Mouse (Mus musculus) stomach, embryonic 15.5 days (tissue): ENCODE results near the gene Fsd1l. TPM values are rescaled to one million over a fixed set of nuclear protein-coding genes. Genes with fewer than 3 reads are reported as not detected.
A peak's percentile ranks its signal among the peaks of the same experiment; 100 is the strongest.

Experiments
- ATAC-seq: fragments of 200-750 bp; cut with Nextera tagmentation; 2 replicates; pipeline ENCODE4 v1.8.0; 2017; ENCODE audit warnings: low read depth, moderate number of reproducible peaks, moderate TSS enrichment; ENCODE audit not compliant: insufficient read depth, low FRiP score
- H3K27ac ChIP-seq: fragments of 300-500 bp; sonication (generic); 2 replicates; pipeline ENCODE4 v1.5.1; 2015; ENCODE audit warnings: mild to moderate bottlenecking, inconsistent platforms
- H3K27me3 ChIP-seq: fragments of 300-500 bp; sonication (generic); replicated peaks from 2 replicates; pipeline ENCODE4 v1.6.1; 2015; ENCODE audit warnings: inconsistent platforms
- H3K36me3 ChIP-seq: fragments of 300-500 bp; sonication (generic); 2 replicates; pipeline ENCODE4 v1.6.1; 2015; ENCODE audit warnings: inconsistent platforms
- H3K4me1 ChIP-seq: fragments of 300-500 bp; sonication (generic); 2 replicates; pipeline ENCODE4 v1.6.1; 2015; ENCODE audit warnings: inconsistent platforms
- H3K4me2 ChIP-seq: fragments of 300-500 bp; sonication (generic); 2 replicates; pipeline ENCODE4 v1.6.1; 2015; ENCODE audit warnings: mild to moderate bottlenecking, inconsistent platforms
- H3K4me3 ChIP-seq: fragments of 300-500 bp; sonication (generic); replicated peaks from 2 replicates; pipeline ENCODE4 v1.5.1; 2015; ENCODE audit warnings: inconsistent platforms
- H3K9ac ChIP-seq: fragments of 300-500 bp; sonication (generic); 2 replicates; pipeline ENCODE4 v1.6.1; 2015; ENCODE audit warnings: inconsistent platforms
- H3K9me3 ChIP-seq: fragments of 300-500 bp; sonication (generic); 2 replicates; pipeline ENCODE4 v1.6.1; 2016; ENCODE audit warnings: inconsistent platforms
- WGBS: fragments of 180-500 bp; shearing (Covaris S2); methylation state at CpG from one replicate; pipeline ENCODE4 v1.1.7; 2015; 5-methylcytosine and 5-hydroxymethylcytosine counted together
- polyA plus RNA-seq: library from polyadenylated mRNA; unstranded; fragments of >200 nt; fragmentation: Nextera tagmentation; extraction: Ambion mirVana; gene quantifications from 2 replicates; pipeline ENCODE4 v1.2.1, GENCODE M21; 2015

Fsd1l gene
- polyA plus RNA-seq = 11.0 and 11.7 TPM in 2 replicates

DNA sequence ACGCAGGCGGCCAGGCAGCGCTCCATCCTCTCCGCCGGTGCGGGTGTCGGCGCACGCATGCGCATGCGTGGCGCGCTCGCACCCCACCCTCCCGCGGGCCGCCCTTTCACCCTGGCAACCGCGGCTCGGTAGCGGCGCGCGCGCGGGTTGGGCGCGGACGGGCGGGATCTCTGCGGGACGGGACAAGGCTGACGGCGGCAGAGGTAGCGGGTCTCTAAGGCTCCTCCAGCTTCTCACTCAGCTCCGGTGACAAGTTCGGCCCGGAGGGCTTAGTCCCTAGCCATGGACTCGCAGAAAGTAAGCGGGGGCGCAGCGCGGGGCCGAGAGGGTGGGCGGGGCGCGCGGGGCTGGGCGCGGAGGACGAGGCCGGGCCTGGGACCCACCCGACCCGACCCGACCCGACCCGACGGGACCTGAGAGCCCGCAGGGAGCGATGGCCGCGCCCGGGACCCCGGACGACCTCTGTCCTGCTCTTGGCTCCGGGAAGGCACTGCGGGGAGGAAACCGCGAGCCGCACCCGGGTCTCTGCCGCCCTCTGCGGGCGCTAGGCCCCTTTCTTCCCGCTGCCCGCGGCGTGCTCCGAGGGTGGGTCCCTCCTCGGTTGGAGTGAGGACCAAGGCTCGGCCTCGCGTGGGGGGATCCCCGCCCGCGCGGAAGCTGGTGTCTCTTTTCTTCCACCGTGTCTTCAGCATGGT lies at the start of gene Fsd1l:
Fsd1l (plus strand) TSS at position 156 of the 695 bp plus-strand sequence.
- Histone ChIP-seq H3K9ac (peak within 1 kb of the TSS; percentile 60), H3K27ac (peak within 1 kb of the TSS; percentile 59), H3K9me3 (no peaks in the 10 kb centered on the region), H3K36me3 (no peaks in the 10 kb centered on the region), H3K4me3 (peak within 1 kb of the TSS; percentile 74), H3K4me1 (0 out of 2 replicates have a peak, but pooled peaks cover 2% of the 10 kb centered on the region), H3K4me2 (peak within 1 kb of the TSS; percentile 78), H3K27me3 (no peaks in the 10 kb centered on the region)
- WGBS = under 1% methylated on average over 73 of the region's 88 CpGs
- peak; percentile 83 for ATAC-seq

DNA sequence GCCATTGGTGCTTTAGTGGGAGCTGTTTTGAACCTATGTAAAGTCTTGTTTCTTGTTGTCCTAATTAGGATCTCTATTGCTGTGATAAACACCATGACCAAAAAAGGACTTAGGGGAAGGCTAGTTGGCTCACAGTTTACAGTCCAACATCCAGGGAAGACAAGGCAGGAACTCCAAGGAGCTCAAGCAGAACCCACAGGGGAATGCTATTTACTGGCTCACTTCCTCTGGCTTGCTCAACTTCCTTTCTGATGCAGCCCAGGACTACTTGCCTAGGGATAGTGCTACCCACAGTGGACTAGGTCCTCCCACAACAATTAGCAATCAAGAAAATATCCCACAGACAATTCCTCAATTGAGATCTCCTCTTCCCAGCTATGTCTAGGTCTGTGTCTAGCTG lies 43.6 kb upstream of the Fsd1l start:
- H3K4me3 ChIP-seq = no peak overlapping the region
- no peak overlapping the region for H3K9ac ChIP-seq
- H3K4me1 ChIP-seq = no peaks in the 10 kb centered on the region
- H3K9me3 ChIP-seq = no peaks in the 10 kb centered on the region
- H3K27ac ChIP-seq = no peak overlapping the region
- no peaks in the 10 kb centered on the region for H3K36me3 ChIP-seq
- H3K4me2 ChIP-seq = no peak overlapping the region
- no peaks in the 10 kb centered on the region for H3K27me3 ChIP-seq
- ATAC-seq = no peak

DNA sequence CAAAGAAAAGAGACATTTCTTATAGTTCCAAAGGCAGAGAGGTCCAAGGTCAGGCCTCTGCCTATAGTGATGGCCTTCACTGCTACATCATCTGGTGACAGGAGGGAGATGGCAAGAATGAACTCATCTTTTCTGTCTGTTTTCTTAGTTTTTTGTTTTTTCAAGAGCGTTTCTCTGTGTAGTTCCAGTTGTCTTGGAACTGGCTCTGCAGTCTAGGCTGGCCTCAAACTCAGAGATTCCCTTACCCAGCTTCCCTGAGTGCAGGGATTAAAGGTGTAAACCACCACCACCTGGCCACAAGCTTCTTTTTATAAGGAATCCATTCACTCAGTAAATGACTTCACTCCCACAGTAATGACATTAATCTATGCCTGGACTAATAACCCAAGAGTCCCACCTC lies 42.3 kb upstream of the Fsd1l start:
- Histone ChIP-seq H3K9me3 (no peaks in the 10 kb centered on the region), H3K4me2 (no peak overlapping the region), H3K36me3 (no peaks in the 10 kb centered on the region), H3K4me3 (no peak overlapping the region), H3K27me3 (no peaks in the 10 kb centered on the region), H3K27ac (no peak overlapping the region), H3K4me1 (no peaks in the 10 kb centered on the region), H3K9ac (no peak overlapping the region)
- ATAC-seq = no peak
- 64% methylated on average over 1 of the region's 1 CpGs for WGBS

DNA sequence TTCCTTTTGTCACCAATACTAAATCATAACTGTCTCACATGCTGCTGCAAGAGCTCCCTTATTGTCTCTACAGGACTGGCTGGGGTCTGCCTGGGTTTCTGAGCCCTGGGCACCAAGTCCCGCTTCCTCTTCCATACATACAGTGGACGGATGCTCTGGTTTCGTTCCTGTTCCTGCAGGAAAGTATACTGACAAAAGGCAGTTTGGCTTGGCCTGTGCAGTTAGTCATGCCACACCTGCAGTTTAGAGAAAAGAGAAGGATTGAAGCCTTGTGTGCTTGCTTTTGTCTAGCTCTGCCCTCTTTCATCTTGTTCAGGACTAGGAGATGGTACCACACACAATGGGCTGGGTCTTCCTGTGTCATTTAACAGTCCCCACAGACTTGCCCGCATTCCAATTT lies 41.8 kb upstream of the Fsd1l start:
- no peaks in the 10 kb centered on the region for H3K4me1 ChIP-seq
- H3K4me3 ChIP-seq = no peak overlapping the region
- H3K27me3 ChIP-seq = no peaks in the 10 kb centered on the region
- no peak overlapping the region for H3K27ac ChIP-seq
- no peaks in the 10 kb centered on the region for H3K36me3 ChIP-seq
- WGBS = 78% methylated on average over 4 of the region's 4 CpGs
- H3K4me2 ChIP-seq = no peak overlapping the region
- no peaks in the 10 kb centered on the region for H3K9me3 ChIP-seq
- ATAC-seq = no peak
- H3K9ac ChIP-seq = no peak overlapping the region

DNA sequence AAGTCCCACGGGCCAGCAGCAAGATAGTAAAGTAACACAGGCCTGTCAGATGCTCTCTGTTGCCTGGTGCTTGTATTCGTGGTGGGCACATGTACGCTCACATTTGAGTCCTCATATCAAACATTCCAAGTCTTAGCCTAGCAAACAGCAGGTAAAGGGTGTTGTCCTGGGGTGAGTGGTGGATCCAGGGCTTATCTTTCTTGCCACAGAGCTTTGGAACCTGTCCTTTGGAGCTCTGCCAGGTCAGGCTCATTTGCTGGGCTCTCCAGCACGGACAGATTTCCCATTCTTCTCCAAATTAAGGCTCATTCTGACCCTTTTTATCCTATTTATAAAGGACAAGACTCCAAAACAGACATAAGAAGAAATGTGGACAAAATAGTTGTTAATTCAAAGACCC lies 41.1 kb upstream of the Fsd1l start:
- ATAC-seq = no peak
- H3K4me3 ChIP-seq = no peak overlapping the region
- no peaks in the 10 kb centered on the region for H3K4me1 ChIP-seq
- H3K27me3 ChIP-seq = no peaks in the 10 kb centered on the region
- H3K4me2 ChIP-seq = no peak overlapping the region
- no peak overlapping the region for H3K27ac ChIP-seq
- H3K36me3 ChIP-seq = no peaks in the 10 kb centered on the region
- H3K9ac ChIP-seq = no peak overlapping the region
- WGBS = 57% methylated on average over 4 of the region's 4 CpGs
- H3K9me3 ChIP-seq = no peaks in the 10 kb centered on the region

DNA sequence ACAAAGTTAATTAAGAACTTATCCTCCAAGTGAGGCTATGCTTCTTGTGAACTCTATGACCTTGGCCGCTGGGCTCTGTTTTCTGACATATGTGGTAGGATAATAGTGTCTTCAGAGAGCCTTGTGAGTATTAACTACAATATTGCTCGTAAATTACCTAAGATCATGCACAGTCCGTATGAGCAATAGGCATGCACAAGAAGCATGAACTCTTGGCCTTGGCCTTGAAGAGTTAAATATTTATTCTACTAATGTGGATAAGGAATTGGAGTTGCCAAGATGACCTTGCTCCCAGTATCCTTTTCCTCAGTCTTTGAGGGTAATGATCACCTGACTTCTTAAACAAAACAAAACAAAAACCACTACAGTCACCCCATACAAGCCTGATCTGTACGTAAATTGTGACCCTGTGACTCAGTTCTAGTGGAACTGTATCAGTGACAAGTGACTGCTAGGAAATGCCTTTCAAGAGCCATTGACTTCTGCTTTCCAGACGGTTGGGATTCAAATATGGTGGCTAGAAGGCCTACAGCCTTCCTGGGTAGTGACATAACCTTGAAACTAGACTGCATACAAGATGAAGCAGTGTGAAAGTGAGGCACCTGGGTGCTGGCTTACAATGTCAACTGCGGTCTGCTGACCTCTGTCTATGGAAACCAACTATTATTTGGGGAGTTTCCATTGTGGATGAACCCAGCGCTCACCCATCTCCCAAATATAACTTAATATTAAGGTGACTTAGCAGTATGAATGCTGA lies 40.4 kb upstream of the Fsd1l start:
- Histone ChIP-seq H3K27me3 (no peaks in the 10 kb centered on the region), H3K27ac (no peak overlapping the region), H3K9ac (no peak overlapping the region), H3K4me3 (no peak overlapping the region), H3K9me3 (no peaks in the 10 kb centered on the region), H3K36me3 (no peaks in the 10 kb centered on the region), H3K4me2 (no peak overlapping the region), H3K4me1 (no peaks in the 10 kb centered on the region)
- ATAC-seq = no peak
- WGBS = 75% methylated on average over 7 of the region's 7 CpGs

DNA sequence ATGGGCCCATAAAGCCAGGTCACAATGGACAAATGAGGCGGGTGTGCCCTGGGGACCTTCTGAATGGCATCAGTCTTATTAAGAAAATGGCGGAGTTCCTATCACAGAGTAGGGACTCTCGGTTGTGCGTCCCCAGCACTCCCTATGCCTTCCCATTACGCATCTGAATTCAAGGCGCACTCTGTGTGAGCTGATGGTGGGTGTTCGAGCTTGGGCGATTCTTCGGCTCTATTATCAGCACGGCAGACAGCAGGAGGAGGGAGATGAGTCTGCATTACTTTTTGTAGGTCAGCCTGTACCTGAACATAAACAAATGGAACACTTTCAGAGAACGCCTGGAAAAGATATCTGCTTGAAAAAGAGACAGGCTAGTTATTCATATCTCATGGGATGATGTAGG lies 39.7 kb upstream of the Fsd1l start:
- H3K4me3 ChIP-seq = no peak overlapping the region

DNA sequence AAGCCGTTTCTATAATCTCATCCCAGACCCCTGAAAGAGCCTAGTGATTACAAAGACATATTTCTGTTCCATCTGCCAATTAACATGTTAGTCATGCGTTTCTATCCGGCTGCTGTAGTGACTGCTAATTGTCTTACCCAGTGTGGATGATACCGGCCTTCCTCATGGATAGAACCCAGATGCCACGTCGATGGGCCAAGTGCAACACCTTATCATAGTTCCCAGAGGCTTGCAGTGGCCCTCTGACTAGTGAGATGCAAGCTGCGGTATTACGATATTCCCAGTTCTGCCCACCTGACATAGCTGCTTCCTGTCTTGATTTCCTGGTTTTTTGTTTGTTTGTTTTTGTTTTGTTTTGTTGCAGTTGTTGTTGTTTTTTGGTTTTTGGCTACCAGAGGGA lies 39.3 kb upstream of the Fsd1l start:
- WGBS = 73% methylated on average over 8 of the region's 8 CpGs
- no peaks in the 10 kb centered on the region for H3K27me3 ChIP-seq
- ATAC-seq = no peak
- H3K4me3 ChIP-seq = no peak overlapping the region
- peak overlapping the region; percentile 17; the same call in 1 of the 2 replicates for H3K27ac ChIP-seq
- no peaks in the 10 kb centered on the region for H3K4me1 ChIP-seq
- no peaks in the 10 kb centered on the region for H3K9me3 ChIP-seq
- no peak overlapping the region for H3K4me2 ChIP-seq
- H3K36me3 ChIP-seq = no peaks in the 10 kb centered on the region
- no peak overlapping the region for H3K9ac ChIP-seq

More for the DNA sequence above, 39.7 kb upstream of the Fsd1l start:
- no peak overlapping the region for H3K4me2 ChIP-seq
- H3K9me3 ChIP-seq = no peaks in the 10 kb centered on the region
- H3K4me1 ChIP-seq = no peaks in the 10 kb centered on the region
- H3K27me3 ChIP-seq = no peaks in the 10 kb centered on the region
- no peak overlapping the region for H3K9ac ChIP-seq
- H3K36me3 ChIP-seq = no peaks in the 10 kb centered on the region
- whole genome bisulfite sequencing = 86% methylated on average over 11 of the region's 11 CpGs
- peak overlapping the region; percentile 17; the same call in 1 of the 2 replicates for H3K27ac ChIP-seq
- no peak for ATAC-seq

DNA sequence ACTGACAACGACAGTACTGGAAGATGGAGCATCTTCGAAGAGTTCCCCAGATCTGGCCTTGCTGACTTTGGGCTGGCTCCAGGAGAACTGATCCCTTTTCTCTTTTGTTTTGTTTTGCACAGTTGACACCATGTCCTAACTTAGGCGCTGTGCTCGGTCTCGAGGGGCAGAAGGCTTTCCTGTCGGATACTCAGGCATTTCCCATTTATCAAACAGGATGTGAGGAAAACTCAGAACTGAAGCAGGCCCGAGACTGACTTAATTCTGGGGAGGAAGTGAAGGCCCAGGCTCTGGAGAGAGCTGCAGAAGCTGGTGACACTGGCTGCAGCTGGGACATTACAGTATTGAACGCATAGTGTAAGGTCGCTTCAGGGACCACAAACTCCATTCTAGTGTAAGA lies 38.9 kb upstream of the Fsd1l start:
- Histone ChIP-seq H3K9ac (no peak overlapping the region), H3K27ac (no peak overlapping the region; the same call in 1 of the 2 replicates), H3K36me3 (no peaks in the 10 kb centered on the region), H3K4me2 (no peak overlapping the region), H3K9me3 (no peaks in the 10 kb centered on the region), H3K4me1 (no peaks in the 10 kb centered on the region), H3K4me3 (no peak overlapping the region), H3K27me3 (no peaks in the 10 kb centered on the region)
- ATAC-seq = no peak
- 54% methylated on average over 9 of the region's 9 CpGs for WGBS

DNA sequence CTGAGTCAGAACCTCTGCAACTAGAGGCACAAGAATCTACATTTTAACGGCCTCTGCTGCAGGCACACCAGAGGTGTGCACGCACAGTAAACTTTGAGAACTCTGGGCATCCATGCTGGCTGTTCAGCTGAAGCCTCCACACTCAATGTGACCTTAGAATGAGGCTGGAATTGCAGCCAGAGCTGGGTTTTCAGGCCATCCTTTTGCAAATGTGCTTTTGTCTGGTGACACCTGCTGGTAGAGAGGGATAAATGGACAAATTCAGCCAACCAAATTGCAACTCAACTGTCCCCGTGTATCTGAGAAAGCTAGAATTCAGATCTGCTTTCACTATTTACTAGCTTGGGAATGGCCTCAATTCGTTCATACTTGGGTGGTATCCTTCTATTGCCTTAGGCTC lies 37.1 kb upstream of the Fsd1l start:
- ATAC-seq = no peak
- Histone ChIP-seq H3K36me3 (no peaks in the 10 kb centered on the region), H3K9me3 (no peaks in the 10 kb centered on the region), H3K27me3 (no peaks in the 10 kb centered on the region), H3K4me2 (no peak overlapping the region), H3K27ac (no peak overlapping the region), H3K9ac (no peak overlapping the region), H3K4me1 (no peaks in the 10 kb centered on the region), H3K4me3 (no peak overlapping the region)
- 34% methylated on average over 4 of the region's 4 CpGs for WGBS

DNA sequence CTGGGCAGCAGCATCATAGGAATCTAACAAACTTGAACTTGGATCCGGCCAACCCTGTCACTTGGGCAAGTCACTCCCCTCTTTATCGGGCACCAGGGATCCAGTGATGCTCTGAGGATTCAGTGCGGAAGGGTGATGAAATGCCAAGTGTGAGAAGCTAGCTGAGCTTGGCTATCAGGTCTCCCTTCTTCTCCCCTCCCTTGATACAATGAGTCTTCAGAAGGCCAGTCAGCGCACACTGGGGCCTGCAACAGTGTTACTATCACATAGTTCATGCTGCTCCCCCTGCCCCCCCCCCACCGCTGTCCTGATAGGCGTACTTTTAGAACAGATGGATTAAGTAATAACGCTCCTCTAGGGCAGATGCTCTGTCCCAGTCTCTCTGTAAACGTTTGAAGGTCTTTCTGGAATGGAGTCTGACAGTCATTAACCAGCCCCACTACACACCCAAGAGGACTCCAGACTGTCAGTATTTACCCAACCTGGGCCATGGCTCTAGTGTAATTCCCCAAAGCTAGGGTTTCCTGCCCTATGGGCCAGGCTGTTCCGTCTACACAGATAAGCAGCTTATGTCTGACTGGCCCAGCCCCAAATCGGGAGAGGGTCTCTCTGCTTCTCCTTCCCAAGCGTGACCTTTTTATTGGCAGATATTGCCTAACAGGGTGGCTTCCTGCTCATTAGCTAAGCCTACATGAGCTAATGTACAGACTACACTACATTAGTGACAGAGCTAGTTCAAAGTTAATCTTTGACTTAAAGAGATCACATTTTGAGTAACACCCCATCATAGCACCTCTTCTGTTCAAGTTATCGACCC lies 35.8 kb upstream of the Fsd1l start:
- no peaks in the 10 kb centered on the region for H3K9me3 ChIP-seq
- H3K27ac ChIP-seq = peak overlapping the region; percentile 45; the same call in 1 of the 2 replicates
- H3K36me3 ChIP-seq = no peaks in the 10 kb centered on the region
- no peak overlapping the region for H3K4me2 ChIP-seq
- H3K4me1 ChIP-seq = no peaks in the 10 kb centered on the region
- H3K9ac ChIP-seq = no peak overlapping the region
- WGBS = 68% methylated on average over 12 of the region's 12 CpGs
- ATAC-seq = peak; percentile 78
- H3K27me3 ChIP-seq = no peaks in the 10 kb centered on the region
- H3K4me3 ChIP-seq = no peak overlapping the region
